Mouse (Mus musculus): Measurements from ENCODE around the gene Paxx. TPM values are rescaled to one million over a fixed set of nuclear protein-coding genes. Genes with fewer than 3 reads are reported as not detected.

Paxx gene
- total and polyA plus RNA-seq, 3 experiments, result 13.9 to 16.2 (median 15.1) TPM

DNA sequence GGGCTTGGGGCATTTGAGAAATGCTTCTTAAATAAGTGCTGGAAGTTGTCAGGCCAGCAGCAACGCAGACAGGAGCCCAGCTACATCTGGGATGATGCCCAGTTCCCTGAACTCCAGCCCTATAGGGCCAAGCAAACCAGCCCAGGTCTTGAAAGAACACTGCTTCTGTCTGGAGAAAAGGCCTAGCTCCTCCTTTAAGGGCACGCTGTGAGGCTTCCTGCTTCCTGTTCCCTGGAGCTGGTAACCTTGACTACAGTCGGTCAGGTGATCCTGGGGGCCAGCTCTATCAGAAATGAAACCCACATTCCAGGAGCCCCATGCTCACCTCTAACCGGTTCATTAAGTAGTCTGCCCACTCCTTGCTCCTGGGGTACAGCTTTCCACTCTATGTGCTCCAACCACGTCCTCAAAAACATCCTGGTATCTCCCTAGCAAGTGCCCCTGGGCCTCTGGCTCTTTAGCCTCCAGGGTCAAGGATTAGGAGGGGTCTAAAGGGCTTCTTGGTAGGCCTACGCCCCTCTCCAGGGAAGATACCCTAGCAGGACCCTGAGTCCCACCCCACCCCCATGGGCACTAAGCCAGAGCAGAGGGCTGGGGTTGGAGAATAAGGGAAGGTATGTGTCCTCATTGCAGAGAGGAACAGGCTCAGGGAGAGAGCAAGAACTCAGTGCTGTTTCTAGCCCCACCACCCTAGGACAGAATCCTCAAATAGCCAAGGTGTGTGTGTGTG, 37.1 kb upstream of the Paxx start:
- H3K36me3 ChIP-seq (replicated peaks in 1 of 2; ENCODE audit: control insufficient read depth in 1 of 2, insufficient read depth in 1 of 2, low read length in 1 of 2), result peaks cover 8 to 12% of the 10 kb centered on the region in 2 experiments
- no peak overlapping the region for H3K4me3 ChIP-seq (replicated peaks in 1 of 3; ENCODE audit: low read depth in 2 of 3, low read length in 2 of 3, poor library complexity in 1 of 3)
- no peak overlapping the region for H3K27ac ChIP-seq (ENCODE audit: insufficient read depth, low read depth)
- no peaks in the 10 kb centered on the region for H3K27me3 ChIP-seq (replicated peaks)
- H3K4me2 ChIP-seq (ENCODE audit: insufficient read depth, low read depth, poor library complexity, severe bottlenecking), result no peak overlapping the region
- DNase-seq (ENCODE audit: extremely low read depth), result peak; percentile 29
- no peaks in the 10 kb centered on the region for H3K9me3 ChIP-seq (replicated peaks; ENCODE audit: low read length)
- dilution Hi-C loops (cut with MboI; ENCODE audit: extremely low pct_ligation_motif_present, extremely low pct_unique_long_range_greater_than_20kb, low sequenced_read_pairs), result no loop called here
- TF ChIP-seq ELF1 (IDR thresholded peaks at IDR 0.05; ENCODE audit: low read depth, low read length), result peak; percentile 37; the same call in 1 of the 2 replicates
- TF ChIP-seq ZKSCAN1 (IDR thresholded peaks at IDR 0.05; ENCODE audit: borderline replicate concordance, low read depth, low read length), result no peak
- H3K9ac ChIP-seq (ENCODE audit: insufficient read depth, low read depth), result no peak overlapping the region
- peaks cover 8% of the 10 kb centered on the region; the same call in 1 of the 2 replicates for H3K79me2 ChIP-seq (replicated peaks; ENCODE audit: control insufficient read depth, extremely low read depth, insufficient read depth, poor library complexity, severe bottlenecking)
- in situ Hi-C loops (cut with MboI; ENCODE audit: low pct_ligation_motif_present, low pct_unique_long_range_greater_than_20kb, low sequenced_read_pairs), result no loop called here
- H3K4me1 ChIP-seq (ENCODE audit: control insufficient read depth in 1 of 2, insufficient read depth in 2 of 2), result peaks cover 15 to 40% of the 10 kb centered on the region in 2 experiments

GRCm38 (mm10) chr2:25496462-25496861, 35.6 kb upstream of the Paxx start:
- H3K9me3 ChIP-seq (replicated peaks; ENCODE audit: low read length), result no peaks in the 10 kb centered on the region
- no peak overlapping the region for H3K4me3 ChIP-seq (replicated peaks in 1 of 3; ENCODE audit: low read depth in 2 of 3, low read length in 2 of 3, poor library complexity in 1 of 3)
- no peaks in the 10 kb centered on the region for H3K36me3 ChIP-seq (replicated peaks in 1 of 2; ENCODE audit: control insufficient read depth in 1 of 2, insufficient read depth in 1 of 2, low read length in 1 of 2)
- H3K79me2 ChIP-seq (replicated peaks; ENCODE audit: control insufficient read depth, extremely low read depth, insufficient read depth, poor library complexity, severe bottlenecking), result peaks cover 6% of the 10 kb centered on the region; the same call in 1 of the 2 replicates
- no peak overlapping the region for H3K27ac ChIP-seq (ENCODE audit: insufficient read depth, low read depth)
- H3K4me1 ChIP-seq (ENCODE audit: control insufficient read depth in 1 of 2, insufficient read depth in 2 of 2), result peaks cover 9 to 38% of the 10 kb centered on the region in 2 experiments
- TF ChIP-seq CHD1 (IDR thresholded peaks at IDR 0.05; ENCODE audit: low read depth, low read length), result no peak
- peak; percentile 11 to 79; a peak in 2 of 4 replicates for TF ChIP-seq CTCF (conservative IDR thresholded peaks at IDR 0.05 in 1 of 2, IDR thresholded peaks at IDR 0.05 in 1 of 2; ENCODE audit: low read depth in 2 of 2, low read length in 2 of 2)
- TF ChIP-seq MAX (IDR thresholded peaks at IDR 0.05; ENCODE audit: low read length), result no peak
- no peak for TF ChIP-seq SIN3A (IDR thresholded peaks at IDR 0.05; ENCODE audit: low read length)
- TF ChIP-seq NELFE (IDR thresholded peaks at IDR 0.05; ENCODE audit: low read depth, low read length), result 0 out of 2 replicates have a peak, but pooled peaks have one; percentile 15
- TF ChIP-seq ZKSCAN1 (IDR thresholded peaks at IDR 0.05; ENCODE audit: borderline replicate concordance, low read depth, low read length), result no peak
- no peak for TF ChIP-seq TBP (conservative IDR thresholded peaks at IDR 0.05; ENCODE audit: low read depth, low read length)
- TF ChIP-seq ZNF384 (IDR thresholded peaks at IDR 0.05; ENCODE audit: low read depth, low read length), result peak; percentile 50; the same call in 1 of the 2 replicates
- TF ChIP-seq ETS1 (conservative IDR thresholded peaks at IDR 0.05; ENCODE audit: low read depth, low read length), result no peak
- TF ChIP-seq ZC3H11A (IDR thresholded peaks at IDR 0.05; ENCODE audit: low read depth, low read length), result 0 out of 2 replicates have a peak, but pooled peaks have one; percentile 8
- no peak for TF ChIP-seq ZMIZ1 (IDR thresholded peaks at IDR 0.05; ENCODE audit: low read depth, low read length)
- peak; percentile 44 for TF ChIP-seq RAD21 (IDR thresholded peaks at IDR 0.05; ENCODE audit: low read depth, low read length)
- no peak for TF ChIP-seq MAFK (IDR thresholded peaks at IDR 0.05; ENCODE audit: insufficient replicate concordance, low read length)
- TF ChIP-seq MAZ (IDR thresholded peaks at IDR 0.05; ENCODE audit: low read depth, low read length), result no peak
- TF ChIP-seq EP300 (IDR thresholded peaks at IDR 0.05; ENCODE audit: low read length), result no peak
- TF ChIP-seq ELF1 (IDR thresholded peaks at IDR 0.05; ENCODE audit: low read depth, low read length), result no peak
- peak; percentile 61 for TF ChIP-seq SMC3 (IDR thresholded peaks at IDR 0.05; ENCODE audit: low read depth, low read length)
- no peak overlapping the region for H3K9ac ChIP-seq (ENCODE audit: insufficient read depth, low read depth)
- peak; percentile 52 for DNase-seq (ENCODE audit: extremely low read depth)
- no peak overlapping the region for H3K4me2 ChIP-seq (ENCODE audit: insufficient read depth, low read depth, poor library complexity, severe bottlenecking)
- in situ Hi-C loops (cut with MboI; ENCODE audit: low pct_ligation_motif_present, low pct_unique_long_range_greater_than_20kb, low sequenced_read_pairs) (no loop called here), dilution Hi-C loops (cut with MboI; ENCODE audit: extremely low pct_ligation_motif_present, extremely low pct_unique_long_range_greater_than_20kb, low sequenced_read_pairs) (no loop called here)
- no peaks in the 10 kb centered on the region for H3K27me3 ChIP-seq (replicated peaks)

Measured in CH12.LX (cell line).